Mouse (Mus musculus) spleen, adult 2 months (tissue): ENCODE data around the gene Fam185a.

Experiments
- CTCF ChIP-seq: fragments of 200-500 bp; IDR thresholded peaks from 2 replicates; pipeline ENCODE4 v1.5.1; 2011; ENCODE audit warnings: mild to moderate bottlenecking, inconsistent platforms; ENCODE audit not compliant: insufficient read depth, insufficient read length, insufficient replicate concordance; ENCODE audit errors: extremely low read depth
- POLR2A ChIP-seq: fragments of 200-500 bp; IDR thresholded peaks from 2 replicates; pipeline ENCODE4 v1.6.1; 2011; ENCODE audit warnings: low read depth, low read length, inconsistent platforms

DNA sequence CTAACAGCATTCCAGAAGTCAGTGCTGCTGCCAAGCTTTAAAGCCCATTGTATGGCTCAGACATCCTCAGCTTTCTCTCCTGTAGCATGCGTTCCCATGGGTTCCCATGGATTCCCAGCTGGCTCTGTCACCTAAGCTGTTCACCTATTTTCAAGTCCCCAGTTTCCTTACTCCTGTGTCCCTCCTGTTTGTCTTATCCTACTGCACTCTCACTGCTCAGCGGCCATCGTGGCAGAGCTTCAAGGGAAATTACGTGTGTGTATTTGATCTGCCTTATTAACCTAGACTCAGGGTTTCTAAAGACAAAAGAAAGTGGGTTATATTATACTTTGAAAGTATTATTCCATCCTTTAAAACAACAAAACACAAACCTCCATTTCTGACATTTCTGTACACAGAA lies 64.4 kb downstream of the Fam185a start:
- TF ChIP-seq CTCF = no peak
- TF ChIP-seq POLR2A = no peak
